Mouse (Mus musculus) spleen, adult 2 months (tissue): ENCODE results near the gene Dab2.

Experiments
- CTCF ChIP-seq: fragments of 200-500 bp; IDR thresholded peaks from 2 replicates; pipeline ENCODE4 v1.5.1; 2011; ENCODE audit warnings: mild to moderate bottlenecking, inconsistent platforms; ENCODE audit not compliant: insufficient read depth, insufficient read length, insufficient replicate concordance; ENCODE audit errors: extremely low read depth
- POLR2A ChIP-seq: fragments of 200-500 bp; IDR thresholded peaks from 2 replicates; pipeline ENCODE4 v1.6.1; 2011; ENCODE audit warnings: low read depth, low read length, inconsistent platforms

GRCm38 (mm10) chr15:6278606-6279468 lies 20.8 kb upstream of the Dab2 start:
- TF ChIP-seq CTCF (no peak), POLR2A (no peak)
